Mouse (Mus musculus) bone marrow macrophage, adult 2 months (primary cell): ENCODE measurements around the gene 4930535I16Rik.

Source experiments
- CTCF ChIP-seq: IDR thresholded peaks from 2 replicates; pipeline ENCODE4 v1.5.1; 2012; ENCODE audit warnings: low read depth, mild to moderate bottlenecking, low read length, moderate library complexity
- POLR2A ChIP-seq: IDR thresholded peaks from 2 replicates; pipeline ENCODE4 v1.6.1; 2012; ENCODE audit warnings: mild to moderate bottlenecking, low read depth, low read length, borderline replicate concordance

DNA sequence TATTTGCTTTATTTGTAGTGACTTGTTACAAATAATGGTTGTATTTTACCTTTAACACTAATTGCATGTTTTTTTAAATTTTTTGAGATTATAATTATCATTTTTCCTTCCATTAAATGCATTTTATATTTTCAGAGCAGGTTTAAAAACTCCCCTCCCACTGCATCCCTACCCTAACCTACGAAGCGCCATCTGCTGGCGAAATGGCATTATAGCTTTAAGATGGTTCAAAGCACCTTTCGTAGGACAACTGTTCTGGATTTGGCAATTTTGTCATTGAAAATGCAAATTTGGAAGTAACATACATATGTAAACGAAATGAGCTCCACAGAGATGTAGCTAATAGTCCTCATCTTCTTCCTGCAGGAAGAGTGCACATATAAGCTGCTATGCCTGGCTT is 19.1 kb downstream of the 4930535I16Rik start:
- TF ChIP-seq POLR2A (no peak), CTCF (no peak)
